Mouse (Mus musculus) forebrain, embryonic 11.5 days (tissue): Measurements from ENCODE around the gene Cnpy2. TPM values are rescaled to one million over a fixed set of nuclear protein-coding genes. Genes with fewer than 3 reads are reported as not detected.

ENCODE experiments used
- ATAC-seq: fragments of 200-750 bp; cut with Nextera tagmentation; replicated peaks from 2 replicates; pipeline ENCODE4 v1.8.0; 2017; ENCODE audit warnings: moderate TSS enrichment; ENCODE audit not compliant: low FRiP score
- DNase-seq: peaks from one replicate; pipeline ENCODE4 v3.0.0-alpha.2; 2017; ENCODE audit warnings: low spot score
- H3K27ac ChIP-seq: fragments of 300-500 bp; sonication (generic); 2 replicates; pipeline ENCODE4 v1.5.1; 2014; ENCODE audit warnings: low read depth, low read length
- H3K27me3 ChIP-seq: fragments of 300-500 bp; sonication (generic); 2 replicates; pipeline ENCODE4 v1.6.1; 2014; ENCODE audit warnings: mild to moderate bottlenecking, low read length, mixed read lengths; ENCODE audit not compliant: control insufficient read depth, insufficient read depth
- H3K36me3 ChIP-seq: fragments of 300-500 bp; sonication (generic); 2 replicates; pipeline ENCODE4 v1.6.1; 2014; ENCODE audit warnings: mild to moderate bottlenecking, low read length, moderate library complexity, mixed read lengths; ENCODE audit not compliant: control insufficient read depth, insufficient read depth
- H3K4me1 ChIP-seq: fragments of 300-500 bp; sonication (generic); replicated peaks from 2 replicates; pipeline ENCODE4 v1.6.1; 2014; ENCODE audit warnings: low read length, mixed read lengths; ENCODE audit not compliant: control insufficient read depth, insufficient read depth
- H3K4me2 ChIP-seq: fragments of 300-500 bp; sonication (generic); 2 replicates; pipeline ENCODE4 v1.6.1; 2014; ENCODE audit warnings: low read depth, mild to moderate bottlenecking, low read length, moderate library complexity, mixed read lengths; ENCODE audit not compliant: severe bottlenecking
- H3K4me3 ChIP-seq: fragments of 300-500 bp; sonication (generic); 2 replicates; pipeline ENCODE4 v1.5.1; 2014; ENCODE audit warnings: low read depth, low read length
- H3K9ac ChIP-seq: fragments of 300-500 bp; sonication (generic); 2 replicates; pipeline ENCODE4 v1.6.1; 2014; ENCODE audit warnings: low read length
- H3K9me3 ChIP-seq: fragments of 300-500 bp; sonication (generic); 2 replicates; pipeline ENCODE4 v1.6.1; 2016; ENCODE audit warnings: low read length, mixed read lengths; ENCODE audit not compliant: control insufficient read depth
- WGBS: fragments of 180-500 bp; shearing (Covaris S2); extraction: QIAGEN DNeasy Blood & Tissue Kit; methylation state at CpG from one replicate; pipeline ENCODE4 v1.1.7; 2014; 5-methylcytosine and 5-hydroxymethylcytosine counted together
- polyA plus RNA-seq: library from polyadenylated mRNA; unstranded; fragments of >200 nt; fragmentation: Nextera tagmentation; extraction: Ambion mirVana; gene quantifications from 2 replicates; pipeline ENCODE4 v1.2.1, GENCODE M21; 2014

The Cnpy2 gene
- polyA plus RNA-seq, 1 experiment from 2014 or later = 222 TPM

- ATAC-seq = peak; percentile 58
- under 1% methylated on average over 9 of the region's 9 CpGs for WGBS
- peaks cover 9% of the 10 kb centered on the region for H3K4me1 ChIP-seq
- DNase-seq = no peak
- H3K9me3 ChIP-seq = no peaks in the 10 kb centered on the region
- peak overlapping the region; percentile 92 for H3K4me2 ChIP-seq
- H3K27ac ChIP-seq = peak overlapping the region; percentile 84
- H3K27me3 ChIP-seq = no peaks in the 10 kb centered on the region
- H3K9ac ChIP-seq = peak overlapping the region; percentile 91
- no peaks in the 10 kb centered on the region for H3K36me3 ChIP-seq
- H3K4me3 ChIP-seq = peak overlapping the region; percentile 57
Measured at GRCm38 (mm10) chr10:128302785-128303125, 19.5 kb upstream of the Cnpy2 start.

DNA sequence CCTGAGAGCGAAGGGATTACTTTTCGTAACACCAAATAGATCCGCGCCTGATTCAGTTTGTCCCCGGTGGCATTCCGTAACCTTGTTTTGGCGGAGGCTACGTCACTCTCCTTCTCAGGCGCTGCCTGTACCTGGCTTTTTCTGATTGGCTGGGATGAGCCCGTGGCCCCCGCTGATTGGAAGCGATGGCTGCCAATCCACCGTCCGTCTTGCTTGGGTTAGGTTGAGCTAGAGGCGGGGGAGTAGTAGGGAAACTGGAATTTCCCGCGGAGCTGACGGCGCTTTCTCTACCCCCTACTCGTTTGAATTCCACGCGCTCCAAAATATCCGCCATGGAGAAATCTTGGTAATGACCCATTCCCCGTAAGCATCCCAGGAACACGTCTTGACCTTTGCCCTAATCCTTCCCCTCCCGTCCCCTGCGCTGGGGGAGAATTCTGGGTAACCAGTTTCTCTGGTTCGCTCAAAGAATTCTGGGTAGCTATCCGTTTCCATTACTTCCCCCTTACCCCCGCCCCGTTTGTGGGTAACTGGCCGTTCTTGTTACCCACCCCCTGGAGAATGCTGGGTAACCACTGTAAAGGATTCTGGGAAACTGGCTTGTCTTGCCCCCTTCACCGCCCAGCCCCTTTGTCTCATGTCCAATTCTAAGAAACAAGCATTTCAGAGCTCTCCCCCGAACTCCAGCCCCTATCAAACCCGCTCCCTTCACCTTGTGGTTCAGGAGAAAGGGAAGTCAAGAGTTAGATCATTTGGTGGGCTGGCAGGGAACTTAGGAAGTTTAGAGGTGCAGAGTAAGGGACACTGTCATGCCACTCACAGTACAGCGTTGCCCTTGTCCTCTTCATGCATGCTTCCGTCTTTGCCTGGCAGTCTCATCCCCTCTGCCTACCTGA lies 18.9 kb upstream of the Cnpy2 start, which contains the start of gene Pan2:
TSS of gene Pan2 (plus strand) at position 210 of the 896 bp plus-strand sequence.
- Histone ChIP-seq H3K4me3 (peak within 1 kb of the TSS; percentile 57), H3K27me3 (no peaks in the 10 kb centered on the region), H3K4me2 (peak within 1 kb of the TSS; percentile 92), H3K36me3 (no peaks in the 10 kb centered on the region), H3K4me1 (peaks cover 9% of the 10 kb centered on the region), H3K9ac (peak within 1 kb of the TSS; percentile 91), H3K27ac (peak within 1 kb of the TSS; percentile 88), H3K9me3 (no peaks in the 10 kb centered on the region)
- peak; percentile 99 for DNase-seq
- peak; percentile 99 for ATAC-seq
- WGBS = 2% methylated on average over 37 of the region's 37 CpGs

- Histone ChIP-seq H3K9ac (no peak overlapping the region), H3K4me2 (no peak overlapping the region), H3K4me3 (no peak overlapping the region), H3K27me3 (no peaks in the 10 kb centered on the region), H3K4me1 (no peaks in the 10 kb centered on the region), H3K27ac (no peak overlapping the region), H3K9me3 (no peaks in the 10 kb centered on the region), H3K36me3 (peaks cover 3% of the 10 kb centered on the region; the same call in 1 of the 2 replicates)
- whole genome bisulfite sequencing = 90% methylated on average over 7 of the region's 7 CpGs
- no peak for DNase-seq
- ATAC-seq = no peak
Measured at GRCm38 (mm10) chr10:128309654-128310053, 12.6 kb upstream of the Cnpy2 start.

- DNase-seq (no peak), ATAC-seq (no peak)
- Histone ChIP-seq H3K4me3 (no peak overlapping the region), H3K27ac (no peak overlapping the region), H3K4me2 (no peak overlapping the region), H3K4me1 (no peaks in the 10 kb centered on the region), H3K27me3 (no peaks in the 10 kb centered on the region), H3K36me3 (peaks cover 3% of the 10 kb centered on the region; the same call in 1 of the 2 replicates), H3K9me3 (no peaks in the 10 kb centered on the region), H3K9ac (no peak overlapping the region)
- WGBS = 88% methylated on average over 11 of the region's 11 CpGs
Measured at GRCm38 (mm10) chr10:128310177-128310576, 12.1 kb upstream of the Cnpy2 start.

GRCm38 (mm10) chr10:128310902-128311301 lies 11.4 kb upstream of the Cnpy2 start:
- Histone ChIP-seq H3K4me1 (no peaks in the 10 kb centered on the region), H3K9me3 (no peaks in the 10 kb centered on the region), H3K4me2 (no peak overlapping the region), H3K4me3 (no peak overlapping the region), H3K27me3 (no peaks in the 10 kb centered on the region), H3K36me3 (peaks cover 3% of the 10 kb centered on the region; the same call in 1 of the 2 replicates), H3K9ac (no peak overlapping the region), H3K27ac (no peak overlapping the region)
- no peak for ATAC-seq
- DNase-seq = no peak
- 88% methylated on average over 4 of the region's 4 CpGs for WGBS

DNA sequence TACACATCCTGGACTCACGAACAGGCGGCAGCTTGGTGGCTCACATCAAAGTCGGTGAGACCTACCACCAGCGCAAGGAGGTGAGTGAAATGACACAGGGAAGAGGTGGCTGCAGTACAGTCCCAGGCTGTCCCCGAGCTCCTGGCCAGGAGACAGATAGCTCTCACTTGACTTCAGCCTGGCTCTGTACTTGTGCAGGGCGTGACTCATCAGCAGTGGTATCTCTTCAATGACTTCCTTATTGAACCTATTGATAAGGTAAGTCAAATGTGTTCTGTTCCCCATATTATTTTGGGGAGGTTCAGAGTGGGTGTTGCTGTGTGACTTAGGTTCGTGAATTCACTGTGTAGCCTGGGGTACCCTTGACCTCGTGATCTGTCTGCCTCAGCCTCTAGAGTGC lies 6.7 kb upstream of the Cnpy2 start:
- ATAC-seq = no peak

GRCm38 (mm10) chr10:128321641-128322040 lies 618 bp upstream of the Cnpy2 start:
- no peak for DNase-seq
- Histone ChIP-seq H3K27ac (no peak overlapping the region), H3K4me3 (peak overlapping the region; percentile 12; the same call in 1 of the 2 replicates), H3K9ac (peak overlapping the region; percentile 51; the same call in 1 of the 2 replicates), H3K27me3 (no peaks in the 10 kb centered on the region), H3K36me3 (peaks cover 12% of the 10 kb centered on the region; the same call in 1 of the 2 replicates), H3K9me3 (no peaks in the 10 kb centered on the region), H3K4me1 (peaks cover 5% of the 10 kb centered on the region), H3K4me2 (peak overlapping the region; percentile 93)
- no peak for ATAC-seq
- WGBS = 67% methylated on average over 12 of the region's 12 CpGs

More for the DNA sequence above, 6.7 kb upstream of the Cnpy2 start:
- no peaks in the 10 kb centered on the region for H3K27me3 ChIP-seq
- no peak overlapping the region for H3K27ac ChIP-seq
- no peak overlapping the region for H3K4me3 ChIP-seq
- peaks cover 10% of the 10 kb centered on the region; the same call in 1 of the 2 replicates for H3K36me3 ChIP-seq
- H3K4me1 ChIP-seq = no peaks in the 10 kb centered on the region
- 94% methylated on average over 8 of the region's 8 CpGs for WGBS
- H3K9ac ChIP-seq = no peak overlapping the region
- H3K4me2 ChIP-seq = no peak overlapping the region
- DNase-seq = no peak
- no peaks in the 10 kb centered on the region for H3K9me3 ChIP-seq

GRCm38 (mm10) chr10:128323516-128323915 lies 1.3 kb downstream of the Cnpy2 start:
- ATAC-seq (no peak), DNase-seq (no peak)
- Histone ChIP-seq H3K9me3 (no peaks in the 10 kb centered on the region), H3K36me3 (peaks cover 14% of the 10 kb centered on the region; the same call in 1 of the 2 replicates), H3K9ac (peak overlapping the region; percentile 98), H3K4me3 (peak overlapping the region; percentile 61), H3K27me3 (no peaks in the 10 kb centered on the region), H3K27ac (no peak overlapping the region), H3K4me2 (peak overlapping the region; percentile 93), H3K4me1 (peaks cover 5% of the 10 kb centered on the region)
- WGBS = 88% methylated on average over 8 of the region's 8 CpGs
